Mouse (Mus musculus) monocyte, adult 2 months (primary cell): ENCODE results near the gene Cela1.

ENCODE experiments used
- DNase-seq, 2 experiments: peaks; one replicate each; pipeline ENCODE4 v3.0.0; 2022; ENCODE audit warnings: low spot score in 2 of 2, low read depth in 1 of 2

Cela1 gene

DNA sequence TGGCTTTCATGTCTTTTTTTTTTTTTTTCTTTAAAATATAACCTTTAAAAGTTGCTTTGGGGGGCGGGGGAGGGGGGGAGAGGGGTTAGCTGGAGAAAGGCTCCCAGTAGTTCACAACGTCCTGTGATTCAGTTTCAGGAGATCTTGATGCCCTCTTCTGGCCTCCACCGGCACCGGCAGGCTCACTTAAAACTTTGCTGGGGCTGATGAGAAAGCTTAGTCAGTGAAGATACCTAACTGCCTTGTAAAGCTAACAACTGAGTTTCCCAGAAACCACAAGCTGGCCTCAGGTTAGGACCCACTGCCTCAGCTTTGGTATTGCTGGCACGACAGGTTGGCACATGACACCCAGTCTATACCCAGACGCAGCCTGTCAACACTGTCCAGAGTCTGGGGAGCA, 50.1 kb downstream of the Cela1 start:
- peak in 1 of 2 experiments; percentile 19 for DNase-seq

DNA sequence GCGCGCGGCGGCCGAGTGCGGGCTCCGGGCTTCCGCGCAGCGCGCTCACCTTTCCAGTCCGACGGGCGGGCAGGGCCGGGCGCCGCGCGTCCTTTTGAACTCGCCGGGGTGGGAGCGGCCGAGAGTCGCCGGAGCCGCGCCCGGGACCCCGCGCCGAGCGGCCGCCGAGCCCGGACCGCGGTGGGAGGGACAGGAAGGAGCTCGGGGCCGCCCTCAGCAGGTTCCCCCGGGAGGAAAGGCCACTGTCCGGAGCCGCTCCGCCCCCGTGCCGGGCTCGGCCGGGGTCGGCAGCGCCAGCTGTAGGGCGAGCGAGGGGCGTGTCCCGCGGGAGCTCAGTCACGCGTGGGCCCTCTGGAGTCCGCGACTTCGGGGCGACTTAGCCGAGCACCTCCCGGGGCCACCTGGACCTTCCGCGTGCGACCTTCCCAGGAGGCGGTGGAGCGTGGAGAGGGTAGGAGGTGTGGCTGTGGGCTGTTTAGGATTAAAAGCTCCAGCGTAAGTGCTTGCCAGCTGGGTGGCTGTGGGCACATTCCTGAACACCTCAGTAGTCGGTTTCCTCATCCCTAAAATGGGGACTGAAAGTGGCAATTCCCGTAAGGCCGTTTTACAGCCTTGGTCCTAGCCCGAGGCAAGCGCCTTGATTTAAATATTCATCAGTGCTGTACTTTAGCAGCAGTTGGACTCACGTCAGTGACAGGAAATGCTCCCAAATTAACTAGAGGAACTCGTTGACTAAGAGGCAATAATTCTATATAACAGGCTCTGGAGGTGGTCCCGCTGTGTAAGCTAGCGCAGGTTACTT, 50.8 kb downstream of the Cela1 start, which contains the start of gene Smagp:
Gene Smagp (minus strand): TSS at position 241 of the 802 bp plus-strand sequence.
- no peak for DNase-seq

GRCm38 (mm10) chr15:100635851-100636645, 51.7 kb downstream of the Cela1 start:
- DNase-seq: no peak

- DNase-seq: no peak
Measured at GRCm38 (mm10) chr15:100635239-100635638, 52.5 kb downstream of the Cela1 start.

- no peak for DNase-seq
Measured at GRCm38 (mm10) chr15:100633341-100633740, 54.4 kb downstream of the Cela1 start.

DNA sequence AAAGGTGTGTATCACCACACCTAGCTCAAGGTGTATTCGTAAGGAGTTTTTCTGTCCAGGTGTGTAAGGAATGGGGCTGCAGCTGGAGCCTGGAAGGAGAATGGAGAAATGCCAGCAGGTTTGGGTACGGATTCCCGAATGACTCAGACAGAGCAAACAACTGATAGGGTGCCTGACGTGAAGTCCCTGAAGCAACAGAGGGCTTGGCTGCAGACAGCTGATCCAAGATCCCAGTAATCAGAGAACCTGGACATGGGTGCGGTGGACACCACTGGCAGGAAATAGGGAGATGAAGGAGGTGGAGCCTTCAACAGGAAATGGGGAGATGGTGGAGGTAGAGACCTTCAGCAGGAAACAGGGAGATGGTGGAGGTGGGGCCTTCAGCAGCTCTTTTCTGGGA, 55.4 kb downstream of the Cela1 start:
- no peak for DNase-seq

DNA sequence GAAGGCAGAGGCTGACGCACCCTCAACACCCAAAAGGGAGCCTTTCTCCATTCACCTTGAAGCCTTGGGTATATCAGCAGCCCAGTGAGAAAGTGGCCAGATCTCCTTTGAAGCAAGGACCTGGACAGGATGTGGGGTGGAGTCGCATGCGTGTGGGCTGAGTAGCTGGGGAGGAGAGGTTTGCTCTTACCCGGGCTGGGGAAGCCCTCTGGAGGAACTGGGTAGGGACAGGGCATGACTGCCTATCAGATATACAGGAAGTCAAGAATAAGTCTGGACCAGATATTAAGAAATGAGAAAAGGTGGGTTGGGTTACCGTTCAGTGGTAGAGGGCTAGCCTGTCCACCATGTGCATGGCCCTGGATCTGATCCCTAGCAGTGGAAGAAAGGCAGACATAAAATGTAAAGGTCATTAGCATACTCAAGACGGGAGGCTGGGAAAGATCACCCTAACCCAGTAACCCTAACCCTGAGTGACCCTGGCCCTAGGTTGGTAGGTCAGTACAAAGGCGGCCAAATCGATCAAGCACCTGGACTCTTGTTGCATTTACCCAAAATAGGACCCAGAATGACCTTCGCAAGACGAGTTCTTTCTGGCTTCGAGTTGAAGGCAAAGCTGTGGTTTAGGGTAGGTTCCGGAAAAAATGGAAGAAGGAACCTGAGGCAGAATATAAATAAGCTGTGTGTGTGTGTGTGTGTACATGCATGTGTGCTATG, 56.1 kb downstream of the Cela1 start:
- no peak for DNase-seq

DNA sequence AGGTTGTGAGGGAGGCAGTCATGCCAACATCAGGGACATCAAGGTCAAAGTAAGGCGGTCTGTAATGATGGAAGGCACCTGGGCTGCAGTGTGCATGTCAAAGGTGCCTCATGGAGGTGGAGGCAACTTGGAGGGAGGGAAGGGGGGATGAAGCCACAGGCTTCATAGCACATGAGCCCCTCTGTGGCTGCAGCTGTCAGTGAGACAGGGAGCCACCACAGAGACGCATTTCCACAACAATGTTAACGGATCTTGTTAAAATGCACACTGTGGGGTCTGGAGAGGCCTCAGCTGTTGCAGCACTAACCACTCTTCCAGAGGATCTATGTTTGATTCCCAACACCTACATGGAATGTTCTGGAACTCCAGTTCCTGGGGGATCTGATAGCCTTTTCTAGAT, 57.6 kb downstream of the Cela1 start:
- no peak for DNase-seq

DNA sequence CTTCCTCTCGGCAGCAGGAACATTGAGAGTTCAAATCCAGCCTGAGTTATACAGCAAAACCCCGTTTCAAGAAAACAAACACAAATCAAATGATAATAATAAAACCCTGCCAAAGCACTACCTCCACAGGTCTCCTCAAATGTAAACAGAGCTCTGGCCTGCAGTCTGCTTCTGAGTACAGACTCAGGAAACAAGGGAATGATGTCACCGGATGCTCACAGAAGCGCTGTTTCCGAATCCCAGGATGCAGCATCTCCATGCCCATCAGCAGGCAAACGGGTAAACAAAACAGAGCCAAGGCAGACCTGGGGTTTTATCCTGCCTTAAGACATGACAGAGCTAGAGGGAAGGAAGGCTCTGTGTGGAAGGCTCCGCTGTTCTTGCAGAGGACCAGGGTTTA, 58.9 kb downstream of the Cela1 start:
- no peak for DNase-seq

DNA sequence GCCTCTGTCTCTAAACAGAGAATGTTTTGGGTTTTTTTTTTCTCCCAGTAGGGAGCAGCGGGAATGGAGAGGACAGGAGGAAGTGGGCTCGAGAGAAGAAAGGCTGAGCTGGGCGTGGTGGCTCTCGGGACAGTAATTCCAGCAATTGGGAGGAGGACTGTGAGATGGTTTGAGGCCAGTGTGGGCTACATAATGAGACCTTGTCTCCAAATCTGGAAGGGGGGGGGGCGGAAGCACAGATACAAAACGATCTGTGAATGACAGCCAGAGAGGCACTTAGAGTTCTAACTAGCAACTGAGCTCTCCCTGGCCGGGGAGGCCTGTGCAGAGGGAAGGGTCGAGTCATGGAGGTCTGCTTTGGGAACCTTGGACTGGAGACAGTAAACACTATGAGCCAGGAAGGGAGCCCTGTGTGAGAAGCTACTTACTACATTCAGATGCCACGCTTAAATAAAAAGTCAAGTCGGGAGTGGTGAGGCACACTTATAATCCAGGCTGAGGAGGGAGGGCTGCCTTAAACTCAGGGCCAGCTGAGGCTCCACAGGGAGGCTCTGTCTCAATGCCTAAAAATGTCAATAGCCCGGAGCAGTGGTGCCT, 59.8 kb downstream of the Cela1 start:
- DNase-seq: no peak

DNA sequence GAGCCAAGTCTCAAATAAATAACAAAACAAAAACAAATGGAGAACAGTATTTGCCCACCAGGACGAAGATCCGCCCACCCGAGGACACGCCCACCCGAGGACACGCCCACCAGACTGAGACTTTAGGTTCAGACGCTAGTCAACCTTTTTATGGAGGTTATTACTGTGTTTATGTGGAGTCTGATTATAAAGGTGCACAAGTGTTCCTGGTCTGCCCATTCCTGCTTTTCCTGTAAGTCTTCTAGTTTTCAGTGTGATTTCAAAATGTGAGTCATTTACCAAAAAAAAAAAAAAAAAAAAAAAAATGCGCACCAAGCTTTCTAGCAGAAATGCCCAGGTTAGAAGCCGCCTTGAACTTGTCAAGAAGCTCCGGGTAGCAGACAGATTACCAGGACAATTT, 60.4 kb downstream of the Cela1 start:
- DNase-seq: no peak

GRCm38 (mm10) chr15:100624435-100624834, 63.3 kb downstream of the Cela1 start:
- DNase-seq: no peak
